In genomic region chr2:126798455-126798854, GRCm38 (mm10) we compare ENCODE assay signal across 21 mouse cellular contexts. TPM values are rescaled to one million over a fixed set of nuclear protein-coding genes. Genes with fewer than 3 reads are reported as not detected.
DNase-seq lines count a peak whose midpoint lies in the region; ATAC-seq and TF ChIP-seq lines count a peak whose summit lies in the region.
"Had no signal": no experiment of that assay in that cellular context is flagged by ENCODE, and none has a peak within 500 bp of the region (broad histone marks: within the 10 kb centered on the region; RNA-seq: fewer than 3 reads in every experiment).

No protein-coding gene starts in this region.

- H3K36me3 ChIP-seq in intestine, postnatal 0 days (ENCODE audit: control insufficient read depth, insufficient read depth), result peaks cover 65% of the 10 kb centered on the region
- peaks cover 7% of the 10 kb centered on the region; the same call in 1 of the 2 replicates for H3K36me3 ChIP-seq in intestine, embryonic 16.5 days (ENCODE audit: control insufficient read depth, insufficient read depth, low read length)
- H3K36me3 ChIP-seq in lung, embryonic 16.5 days (ENCODE audit: control insufficient read depth, insufficient read depth, low read length), result peaks cover 24% of the 10 kb centered on the region
- H3K36me3 ChIP-seq in lung, postnatal 0 days (ENCODE audit: insufficient read depth, low read length), result peaks cover 19% of the 10 kb centered on the region
- peaks cover 11% of the 10 kb centered on the region for H3K36me3 ChIP-seq in stomach, embryonic 16.5 days (ENCODE audit: control insufficient read depth, insufficient read depth, low read length)

- TF ChIP-seq CTCF in intestine, postnatal 0 days (IDR thresholded peaks at IDR 0.05; ENCODE audit: low read depth), result 0 out of 2 replicates have a peak, but pooled peaks have one; percentile 1
- TF ChIP-seq CTCF in lung, postnatal 0 days (IDR thresholded peaks at IDR 0.05), result no peak

- ATAC-seq in intestine, postnatal 0 days, result no peak
- no peak for ATAC-seq in intestine, embryonic 16.5 days
- ATAC-seq in lung, embryonic 16.5 days (ENCODE audit: low read depth), result peak; percentile 47; the same call in 1 of the 2 replicates
- no peak for ATAC-seq in lung, postnatal 0 days
- peak; percentile 64; the same call in 1 of the 2 replicates for ATAC-seq in stomach, embryonic 16.5 days (ENCODE audit: insufficient read depth, low FRiP score)
- ATAC-seq: forebrain, embryonic 16.5 days had no signal

- TF ChIP-seq EP300 in lung, postnatal 0 days (IDR thresholded peaks at IDR 0.05), result no peak

- no peak overlapping the region for H3K4me2 ChIP-seq in intestine, postnatal 0 days (replicated peaks; ENCODE audit: low read depth)
- H3K4me2 ChIP-seq in intestine, embryonic 16.5 days (ENCODE audit: low read depth, low read length), result no peak overlapping the region
- no peak overlapping the region for H3K4me2 ChIP-seq in lung, embryonic 16.5 days (ENCODE audit: low read depth, low read length)
- H3K4me2 ChIP-seq in lung, postnatal 0 days (replicated peaks; ENCODE audit: low read depth, low read length), result no peak overlapping the region
- H3K4me2 ChIP-seq in stomach, embryonic 16.5 days (ENCODE audit: low read depth, low read length), result no peak overlapping the region
- H3K4me2 ChIP-seq: embryonic facial prominence, embryonic 15.5 days; heart, embryonic 11.5 days; heart, embryonic 15.5 days; hindbrain, embryonic 14.5 days had no signal

- H3K9me3 ChIP-seq in intestine, postnatal 0 days (ENCODE audit: control insufficient read depth), result no peaks in the 10 kb centered on the region
- no peaks in the 10 kb centered on the region for H3K9me3 ChIP-seq in intestine, embryonic 16.5 days (ENCODE audit: control insufficient read depth, low read length)
- no peaks in the 10 kb centered on the region for H3K9me3 ChIP-seq in lung, embryonic 16.5 days (ENCODE audit: control insufficient read depth, low read length)
- no peaks in the 10 kb centered on the region for H3K9me3 ChIP-seq in lung, postnatal 0 days (ENCODE audit: low read length)
- no peaks in the 10 kb centered on the region for H3K9me3 ChIP-seq in stomach, embryonic 16.5 days (replicated peaks; ENCODE audit: control insufficient read depth, low read length)
- H3K9me3 ChIP-seq: embryonic facial prominence, embryonic 15.5 days; forebrain, embryonic 10.5 days; heart, embryonic 15.5 days; hindbrain, embryonic 10.5 days had no signal

- H3K27ac ChIP-seq in intestine, postnatal 0 days (ENCODE audit: low read depth, low read length), result no peak overlapping the region
- H3K27ac ChIP-seq in intestine, embryonic 16.5 days (ENCODE audit: low read length), result no peak overlapping the region
- no peak overlapping the region for H3K27ac ChIP-seq in lung, embryonic 16.5 days (ENCODE audit: low read length)
- no peak overlapping the region for H3K27ac ChIP-seq in lung, postnatal 0 days (ENCODE audit: low read length)
- H3K27ac ChIP-seq in stomach, embryonic 16.5 days (ENCODE audit: low read length), result no peak overlapping the region
- H3K27ac ChIP-seq: embryonic facial prominence, embryonic 15.5 days; forebrain, embryonic 10.5 days; heart, adult 2 months; heart, embryonic 15.5 days; hindbrain, embryonic 10.5 days; hindbrain, embryonic 14.5 days had no signal

- 78% methylated on average over 5 of the region's 5 CpGs for WGBS in intestine, postnatal 0 days
- 84% methylated on average over 5 of the region's 5 CpGs for WGBS in intestine, embryonic 16.5 days
- 70% methylated on average over 5 of the region's 5 CpGs for WGBS in lung, embryonic 16.5 days
- 74% methylated on average over 5 of the region's 5 CpGs for WGBS in lung, postnatal 0 days
- WGBS in stomach, embryonic 16.5 days, result 67% methylated on average over 5 of the region's 5 CpGs

- H3K4me3 ChIP-seq in intestine, postnatal 0 days (ENCODE audit: low read depth, low read length), result no peak overlapping the region
- H3K4me3 ChIP-seq in intestine, embryonic 16.5 days (ENCODE audit: low read length), result no peak overlapping the region
- no peak overlapping the region for H3K4me3 ChIP-seq in lung, embryonic 16.5 days (ENCODE audit: low read length)
- no peak overlapping the region for H3K4me3 ChIP-seq in lung, postnatal 0 days (ENCODE audit: low read depth, low read length)
- no peak overlapping the region for H3K4me3 ChIP-seq in stomach, embryonic 16.5 days (replicated peaks; ENCODE audit: low read length)
- H3K4me3 ChIP-seq: embryonic facial prominence, embryonic 15.5 days; erythroblast, embryonic 14.5 days; forebrain, embryonic 10.5 days; heart, adult 2 months; heart, embryonic 15.5 days; hindbrain, embryonic 10.5 days had no signal

- H3K27me3 ChIP-seq in intestine, postnatal 0 days (replicated peaks; ENCODE audit: control insufficient read depth, insufficient read depth, low read length), result no peaks in the 10 kb centered on the region
- no peaks in the 10 kb centered on the region for H3K27me3 ChIP-seq in intestine, embryonic 16.5 days (replicated peaks; ENCODE audit: control insufficient read depth, insufficient read depth, low read length)
- no peaks in the 10 kb centered on the region for H3K27me3 ChIP-seq in lung, embryonic 16.5 days (ENCODE audit: control insufficient read depth, insufficient read depth, low read depth, low read length)
- no peaks in the 10 kb centered on the region for H3K27me3 ChIP-seq in lung, postnatal 0 days (replicated peaks; ENCODE audit: insufficient read depth, low read length)
- H3K27me3 ChIP-seq in stomach, embryonic 16.5 days (ENCODE audit: control insufficient read depth, insufficient read depth, low read length), result no peaks in the 10 kb centered on the region
- H3K27me3 ChIP-seq: embryonic facial prominence, embryonic 15.5 days; heart, embryonic 15.5 days had no signal

- no peak for DNase-seq in lung, postnatal 0 days (ENCODE audit: low spot score)
- DNase-seq in urinary bladder, postnatal 4 days (ENCODE audit: low spot score in 2 of 2), result no peak
- DNase-seq: adrenal gland, postnatal 14 days; cerebellum, adult 18-20 months; cerebellum, adult 9-11 months; cerebellum, postnatal 36 days; gastrocnemius, postnatal 10 days; heart, adult 2 months; heart, postnatal 14 days had no signal

- H3K4me1 ChIP-seq in intestine, postnatal 0 days (replicated peaks; ENCODE audit: control insufficient read depth, insufficient read depth, low read length), result no peaks in the 10 kb centered on the region
- H3K4me1 ChIP-seq in intestine, embryonic 16.5 days (ENCODE audit: control insufficient read depth, insufficient read depth, low read length), result no peaks in the 10 kb centered on the region
- H3K4me1 ChIP-seq in lung, embryonic 16.5 days (replicated peaks; ENCODE audit: control insufficient read depth, insufficient read depth, low read length), result no peaks in the 10 kb centered on the region
- no peaks in the 10 kb centered on the region for H3K4me1 ChIP-seq in lung, postnatal 0 days (ENCODE audit: insufficient read depth, low read depth, low read length)
- H3K4me1 ChIP-seq in stomach, embryonic 16.5 days (ENCODE audit: control insufficient read depth, insufficient read depth, low read length), result no peaks in the 10 kb centered on the region
- H3K4me1 ChIP-seq: embryonic facial prominence, embryonic 15.5 days; forebrain, embryonic 10.5 days; heart, embryonic 15.5 days; hindbrain, embryonic 10.5 days had no signal

- H3K9ac ChIP-seq in intestine, postnatal 0 days (ENCODE audit: low read depth, low read length), result no peak overlapping the region
- H3K9ac ChIP-seq in intestine, embryonic 16.5 days (ENCODE audit: low read depth, low read length), result no peak overlapping the region
- no peak overlapping the region for H3K9ac ChIP-seq in lung, embryonic 16.5 days (ENCODE audit: low read length)
- no peak overlapping the region for H3K9ac ChIP-seq in lung, postnatal 0 days (replicated peaks; ENCODE audit: low read depth)
- no peak overlapping the region for H3K9ac ChIP-seq in stomach, embryonic 16.5 days (ENCODE audit: low read length)
- H3K9ac ChIP-seq: embryonic facial prominence, embryonic 15.5 days; heart, embryonic 15.5 days; hindbrain, embryonic 14.5 days had no signal

RNA-seq across cellular contexts. Expression of gene Usp50, which starts 15.2 kb away (rescaled TPM):
- 2.0 and 2.3 TPM in 2 replicates for polyA plus RNA-seq in intestine, postnatal 0 days (2015; fragmentation: Nextera tagmentation; extraction: Ambion mirVana)
- 1.4 and 1.5 TPM in 2 replicates for polyA plus RNA-seq in intestine, embryonic 16.5 days (2015; fragmentation: Nextera tagmentation; extraction: Ambion mirVana)
- polyA plus RNA-seq in lung, embryonic 16.5 days (2015; fragmentation: Nextera tagmentation; extraction: Ambion mirVana), result 1.7 and 2.2 TPM in 2 replicates
- polyA plus RNA-seq in lung, postnatal 0 days (2015; fragmentation: Nextera tagmentation; extraction: Ambion mirVana), result 1.6 and 2.0 TPM in 2 replicates
- polyA plus RNA-seq in stomach, embryonic 16.5 days (2015; fragmentation: Nextera tagmentation; extraction: Ambion mirVana), result 2.5 and 2.6 TPM in 2 replicates

Comparison
In these comparisons a context has a peak if more than half of its experiments do, and no peak if none do; other contexts are left out.
1. ATAC-seq: peak in lung, embryonic 16.5 days (single experiment) and stomach, embryonic 16.5 days (single experiment); none in intestine, postnatal 0 days (single experiment), intestine, embryonic 16.5 days (single experiment) and lung, postnatal 0 days (single experiment).